Mouse (Mus musculus): ENCODE data around the gene Rmnd1.

Rmnd1 gene

DNA sequence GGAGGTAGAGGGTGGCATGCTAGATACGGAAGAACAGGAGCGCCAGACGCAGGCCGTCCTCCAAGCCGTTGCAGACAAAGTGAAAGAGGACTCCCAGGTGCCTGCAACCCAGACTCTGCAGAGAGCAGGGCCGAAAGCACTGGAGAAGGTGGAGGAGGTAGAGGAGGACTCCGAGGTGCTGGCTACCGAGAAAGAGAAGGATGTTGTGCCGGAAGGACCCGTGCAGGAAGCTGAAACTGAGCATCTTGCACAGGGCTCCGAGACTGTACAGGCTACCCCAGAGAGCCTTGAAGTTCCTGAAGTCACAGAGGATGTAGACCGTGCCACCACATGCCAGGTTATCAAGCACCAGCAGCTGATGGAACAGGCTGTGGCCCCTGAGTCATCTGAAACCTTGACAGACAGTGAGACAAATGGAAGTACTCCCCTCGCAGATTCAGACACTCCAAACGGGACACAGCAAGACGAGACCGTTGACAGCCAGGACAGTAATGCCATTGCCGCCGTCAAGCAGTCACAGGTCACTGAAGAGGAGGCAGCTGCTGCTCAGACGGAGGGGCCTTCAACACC, 76.2 kb downstream of the Rmnd1 start:
- DNase-seq (ENCODE audit: low read depth in 1 of 2, low spot score in 2 of 2) = no peak

DNA sequence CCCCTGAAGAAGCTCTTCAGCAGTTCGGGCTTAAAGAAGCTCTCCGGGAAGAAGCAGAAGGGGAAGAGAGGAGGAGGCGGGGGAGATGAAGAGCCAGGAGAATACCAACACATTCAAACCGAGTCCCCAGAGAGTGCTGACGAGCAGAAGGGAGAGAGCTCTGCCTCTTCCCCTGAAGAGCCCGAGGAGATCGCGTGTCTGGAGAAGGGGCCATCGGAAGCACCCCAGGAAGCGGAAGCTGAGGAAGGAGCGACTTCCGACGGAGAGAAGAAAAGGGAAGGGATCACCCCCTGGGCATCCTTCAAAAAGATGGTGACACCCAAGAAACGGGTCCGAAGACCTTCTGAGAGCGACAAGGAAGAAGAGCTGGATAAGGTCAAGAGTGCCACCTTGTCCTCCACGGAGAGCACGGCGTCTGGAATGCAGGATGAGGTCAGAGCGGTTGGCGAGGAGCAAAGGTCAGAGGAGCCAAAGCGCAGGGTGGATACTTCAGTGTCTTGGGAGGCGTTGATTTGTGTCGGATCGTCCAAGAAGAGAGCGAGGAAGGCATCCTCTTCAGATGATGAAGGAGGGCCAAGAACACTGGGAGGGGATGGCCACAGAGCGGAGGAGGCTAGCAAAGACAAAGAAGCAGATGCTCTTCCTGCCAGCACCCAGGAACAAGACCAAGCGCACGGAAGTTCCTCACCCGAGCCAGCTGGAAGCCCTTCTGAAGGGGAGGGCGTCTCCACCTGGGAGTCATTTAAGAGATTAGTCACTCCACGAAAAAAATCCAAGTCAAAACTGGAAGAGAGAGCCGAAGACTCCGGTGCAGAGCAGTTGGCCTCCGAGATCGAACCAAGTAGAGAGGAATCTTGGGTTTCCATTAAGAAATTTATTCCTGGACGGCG, 77.6 kb downstream of the Rmnd1 start:
- DNase-seq (ENCODE audit: low read depth in 1 of 2, low spot score in 2 of 2) = no peak
